Mouse (Mus musculus): ENCODE measurements around the gene Wdr93. TPM values are rescaled to one million over a fixed set of nuclear protein-coding genes. Genes with fewer than 3 reads are reported as not detected.

Gene Wdr93
- 0.18 TPM for polyA plus RNA-seq (2017; shearing (Covaris generic))

GRCm38 (mm10) chr7:79742659-79743536, at the start of gene Wdr93, which contains the start of gene Pex11a:
TSS of gene Wdr93 (plus strand) at chr7:79743163.
TSS of gene Pex11a (minus strand) at chr7:79743131.

GRCm38 (mm10) chr7:79715187-79715981, 27.6 kb upstream of the Wdr93 start, which contains the start of gene Kif7:
TSS of gene Kif7 (minus strand) at chr7:79715720.

GRCm38 (mm10) chr7:79732622-79733021, 10.3 kb upstream of the Wdr93 start, which contains the start of gene Plin1:
TSS of gene Plin1 (minus strand) at chr7:79732903.

GRCm38 (mm10) chr7:79793688-79794087, 50.7 kb downstream of the Wdr93 start, which contains the start of gene Mesp1:
TSS of gene Mesp1 (minus strand) at chr7:79793788.

GRCm38 (mm10) chr7:79810611-79811506, 67.9 kb downstream of the Wdr93 start, which contains the start of gene Mesp2:
TSS of gene Mesp2 (plus strand) at chr7:79810727.

Other genes starting within 250 kb of the Wdr93 start
- gene Rhcg, start 125.5 kb upstream of the Wdr93 start, polyA plus RNA-seq (2017; shearing (Covaris generic)): not detected
- 2.4 TPM for gene Ticrr, start 83.0 kb upstream of the Wdr93 start, polyA plus RNA-seq (2017; shearing (Covaris generic))
- gene Kif7, start 27.4 kb upstream of the Wdr93 start, polyA plus RNA-seq (2017; shearing (Covaris generic)): 1.7 TPM
- not detected for gene Plin1, start 10.3 kb upstream of the Wdr93 start, polyA plus RNA-seq (2017; shearing (Covaris generic))
- 3.0 TPM for gene Pex11a, start within 50 bp of the Wdr93 start, polyA plus RNA-seq (2017; shearing (Covaris generic))
- gene Mesp1, start 50.6 kb downstream of the Wdr93 start, polyA plus RNA-seq (2017; shearing (Covaris generic)): not detected
- gene Mesp2, start 67.6 kb downstream of the Wdr93 start, polyA plus RNA-seq (2017; shearing (Covaris generic)): 0.08 TPM
- gene Anpep, start 117.9 kb downstream of the Wdr93 start, polyA plus RNA-seq (2017; shearing (Covaris generic)): 0.10 TPM
- 27.2 TPM for gene Ap3s2, start 177.5 kb downstream of the Wdr93 start, polyA plus RNA-seq (2017; shearing (Covaris generic))
- gene Arpin, start 192.2 kb downstream of the Wdr93 start, polyA plus RNA-seq (2017; shearing (Covaris generic)): 0.30 TPM

Measured in CD4-positive, CD25-positive, alpha-beta regulatory T cell (primary cell).